Mouse (Mus musculus) limb, embryonic 11.5 days (tissue): ENCODE results near the gene H2-Q4. TPM values are rescaled to one million over a fixed set of nuclear protein-coding genes. Genes with fewer than 3 reads are reported as not detected.

ENCODE experiments used
- polyA plus RNA-seq: library from polyadenylated mRNA; unstranded; fragments of >200 nt; fragmentation: Nextera tagmentation; extraction: Ambion mirVana; gene quantifications from 2 replicates; pipeline ENCODE4 v1.2.1, GENCODE M21; 2014

The H2-Q4 gene
- polyA plus RNA-seq, 1 experiment from 2014 or later, result 3.6 TPM

Other genes starting within 250 kb of the H2-Q4 start
- gene Apom, start 247.6 kb upstream of the H2-Q4 start, polyA plus RNA-seq, result 0.44 and 1.5 TPM in 2 replicates
- 103 and 104 TPM in 2 replicates for gene Bag6, start 244.4 kb upstream of the H2-Q4 start, polyA plus RNA-seq
- gene Prrc2a, start 214.7 kb upstream of the H2-Q4 start, polyA plus RNA-seq, result 215 and 234 TPM in 2 replicates
- gene Aif1, start 203.5 kb upstream of the H2-Q4 start, polyA plus RNA-seq, result 3.4 and 3.9 TPM in 2 replicates
- gene Lst1, start 191.2 kb upstream of the H2-Q4 start, polyA plus RNA-seq, result 4.0 and 4.7 TPM in 2 replicates
- 0.45 and 0.54 TPM in 2 replicates for gene Ltb, start 185.2 kb upstream of the H2-Q4 start, polyA plus RNA-seq
- not detected in 2 replicates for gene Tnf, start 177.6 kb upstream of the H2-Q4 start, polyA plus RNA-seq
- gene Lta, start 174.3 kb upstream of the H2-Q4 start, polyA plus RNA-seq, result 0.11 and 0.27 TPM in 2 replicates
- not detected in 2 replicates for gene Gm16181, start 158.8 kb upstream of the H2-Q4 start, polyA plus RNA-seq
- 3.9 and 5.9 TPM in 2 replicates for gene Atp6v1g2, start 146.0 kb upstream of the H2-Q4 start, polyA plus RNA-seq
- gene Nfkbil1, start 143.8 kb upstream of the H2-Q4 start, polyA plus RNA-seq, result 4.0 and 4.6 TPM in 2 replicates
- gene Ddx39b, start 137.9 kb upstream of the H2-Q4 start, polyA plus RNA-seq, result 739 and 748 TPM in 2 replicates
- 15.7 and 16.3 TPM in 2 replicates for gene H2-D1, start 116.9 kb upstream of the H2-Q4 start, polyA plus RNA-seq
- not detected in 2 replicates for gene H2-Q1, start 59.2 kb upstream of the H2-Q4 start, polyA plus RNA-seq
- 0.16 and 0.31 TPM in 2 replicates for gene H2-Q2, start 37.4 kb upstream of the H2-Q4 start, polyA plus RNA-seq
- gene H2-Q6, start 45.2 kb downstream of the H2-Q4 start, polyA plus RNA-seq, result 2.5 and 3.1 TPM in 2 replicates
- gene H2-Q7, start 59.5 kb downstream of the H2-Q4 start, polyA plus RNA-seq, result 23.3 and 25.7 TPM in 2 replicates
- 0.26 and 0.72 TPM in 2 replicates for gene H2-Q10, start 90.5 kb downstream of the H2-Q4 start, polyA plus RNA-seq
- 0.11 TPM in 1 of 2 replicates, not detected in the other for gene Pou5f1, start 126.4 kb downstream of the H2-Q4 start, polyA plus RNA-seq
- 53.9 and 65.0 TPM in 2 replicates for gene Tcf19, start 137.2 kb downstream of the H2-Q4 start, polyA plus RNA-seq
- gene Cchcr1, start 137.5 kb downstream of the H2-Q4 start, polyA plus RNA-seq, result 13.2 and 13.6 TPM in 2 replicates
- 0.72 and 1.1 TPM in 2 replicates for gene Psors1c2, start 153.6 kb downstream of the H2-Q4 start, polyA plus RNA-seq
- gene Cdsn, start 172.5 kb downstream of the H2-Q4 start, polyA plus RNA-seq, result not detected in 2 replicates
- not detected in 2 replicates for gene 2300002M23Rik, start 187.8 kb downstream of the H2-Q4 start, polyA plus RNA-seq
- gene Sfta2, start 221.9 kb downstream of the H2-Q4 start, polyA plus RNA-seq, result not detected in 2 replicates
- gene Gm9573, start 247.0 kb downstream of the H2-Q4 start, polyA plus RNA-seq, result not detected in 2 replicates